Mouse (Mus musculus) brain, embryonic 14.5 days (tissue): ENCODE data around the gene Zcchc10.

Experiments used
- CTCF ChIP-seq: fragments of 200-500 bp; IDR thresholded peaks from 2 replicates; pipeline ENCODE4 v1.5.1; 2012; ENCODE audit warnings: inconsistent platforms, mild to moderate bottlenecking, moderate library complexity, borderline replicate concordance; ENCODE audit not compliant: insufficient read depth, insufficient read length; ENCODE audit errors: extremely low read depth
- POLR2A ChIP-seq: fragments of 200-500 bp; IDR thresholded peaks from 2 replicates; pipeline ENCODE4 v1.6.1; 2012; ENCODE audit warnings: mild to moderate bottlenecking, inconsistent platforms, borderline replicate concordance; ENCODE audit not compliant: poor library complexity, insufficient read depth, insufficient read length, severe bottlenecking; ENCODE audit errors: extremely low read depth

- TF ChIP-seq POLR2A (no peak), CTCF (no peak)
These were observed 33.6 kb upstream of the Zcchc10 start for GRCm38 (mm10) chr11:53290871-53291270.
